Mouse (Mus musculus) bone marrow macrophage, adult 2 months (primary cell): ENCODE results near the gene Ucn.

Experiments used
- CTCF ChIP-seq: IDR thresholded peaks from 2 replicates; pipeline ENCODE4 v1.5.1; 2012; ENCODE audit warnings: low read depth, mild to moderate bottlenecking, low read length, moderate library complexity
- POLR2A ChIP-seq: IDR thresholded peaks from 2 replicates; pipeline ENCODE4 v1.6.1; 2012; ENCODE audit warnings: mild to moderate bottlenecking, low read depth, low read length, borderline replicate concordance

- TF ChIP-seq CTCF (no peak), POLR2A (no peak)
These were observed 15.5 kb upstream of the Ucn start, which contains the start of gene Mpv17 for GRCm38 (mm10) chr5:31154152-31154553.
